Mouse (Mus musculus) heart, postnatal 36 days (tissue): ENCODE measurements around the gene Fstl4. TPM values are rescaled to one million over a fixed set of nuclear protein-coding genes. Genes with fewer than 3 reads are reported as not detected.
"Not testable (repeated sequence)": the region's sequence is repeated elsewhere in the genome, so short reads cannot be mapped to it uniquely, and the experiment has no call there.

Experiments used
- DNase-seq, 2 experiments: peaks; one replicate each; pipeline ENCODE4 v3.0.0; 2021 to 2022
- intact Hi-C: fragments of 180-260 bp; cut with DNase I; formaldehyde crosslinking; loops from one replicate; pipeline ENCODE4 v1.15.1; 2025
- total RNA-seq, 2 experiments: library from RNA; stranded (reverse); gene quantifications; 2 replicates each; pipeline ENCODE4 v1.2.3; 2021

Fstl4 gene
- total RNA-seq, 2 experiments from 2014 or later: 1.4 to 4.0 TPM

DNA sequence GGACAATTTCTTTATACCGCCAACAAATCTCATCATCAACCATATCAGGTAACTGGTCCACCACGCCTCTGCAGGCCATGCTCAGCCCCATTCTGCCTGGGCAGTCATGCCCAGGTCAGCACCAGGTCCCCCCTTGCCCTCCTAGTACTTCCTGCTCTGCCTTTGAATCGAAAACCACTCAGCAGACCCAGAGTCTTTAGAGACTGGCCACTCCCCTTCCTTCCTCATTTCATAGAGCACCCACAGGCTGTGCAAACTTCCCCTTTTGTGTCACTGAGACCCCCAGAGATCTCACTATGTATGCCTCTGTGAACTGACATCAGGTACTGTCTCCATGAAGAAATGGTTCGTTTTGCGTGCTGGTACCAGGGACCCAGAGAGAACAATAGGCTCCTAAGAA lies 420.3 kb downstream of the Fstl4 start:
- DNase-seq: no peak
- intact Hi-C loops: no loop called here

DNA sequence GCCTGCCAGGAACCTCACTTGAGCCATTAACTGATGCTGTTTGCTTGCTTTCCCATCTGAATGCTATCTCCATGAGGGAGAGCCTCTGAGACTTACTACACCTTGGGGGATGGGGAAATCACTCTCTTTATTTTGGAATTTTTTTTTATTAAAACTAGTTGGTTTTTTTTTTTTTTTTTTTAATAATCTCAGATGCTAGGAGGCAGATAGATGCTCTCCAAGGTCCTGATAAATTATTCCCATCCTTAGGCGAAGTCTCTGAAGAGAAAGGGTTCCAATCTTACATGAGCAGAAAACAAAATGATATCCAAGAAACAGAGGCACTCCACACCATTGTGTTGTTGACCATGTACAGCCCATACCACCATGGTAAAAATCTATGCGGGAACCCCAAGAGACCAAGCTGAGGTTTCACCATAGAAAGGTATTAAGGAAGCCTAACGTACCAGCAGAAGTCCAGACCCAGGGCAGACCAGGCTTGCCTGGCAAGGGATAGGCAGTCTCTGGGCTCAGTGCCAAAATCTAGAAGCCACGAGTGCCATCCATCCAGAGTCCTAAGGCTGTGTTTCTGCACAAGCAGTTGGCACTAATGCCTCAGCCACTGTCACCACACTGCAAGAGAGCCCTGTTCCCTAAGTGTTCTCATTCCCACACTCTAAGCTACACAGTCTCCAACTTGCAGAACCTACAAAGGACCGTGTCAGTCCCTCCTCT lies 423.1 kb downstream of the Fstl4 start:
- no peak for DNase-seq
- intact Hi-C loops: no loop called here

DNA sequence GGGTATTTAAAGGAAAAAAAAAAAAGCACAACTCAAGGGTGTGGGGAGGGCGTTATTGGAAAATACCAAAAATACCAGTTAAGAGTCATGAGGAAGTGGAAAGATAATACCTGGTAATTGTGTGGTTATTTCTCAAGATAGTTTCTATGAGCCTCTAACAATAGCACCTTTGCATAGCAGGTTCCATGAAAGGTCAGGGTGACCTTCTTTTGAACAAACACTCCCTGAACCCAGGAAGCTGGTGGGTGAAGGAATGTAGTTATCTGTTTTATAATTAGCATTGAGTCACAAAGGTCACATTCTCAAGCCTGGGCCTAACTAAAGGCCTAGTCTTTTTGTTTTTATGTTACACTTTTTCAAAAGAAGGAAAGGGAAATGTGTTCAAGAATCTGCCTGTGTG lies 432.1 kb downstream of the Fstl4 start:
- intact Hi-C loops, DNase-seq: not testable (repeated sequence)

DNA sequence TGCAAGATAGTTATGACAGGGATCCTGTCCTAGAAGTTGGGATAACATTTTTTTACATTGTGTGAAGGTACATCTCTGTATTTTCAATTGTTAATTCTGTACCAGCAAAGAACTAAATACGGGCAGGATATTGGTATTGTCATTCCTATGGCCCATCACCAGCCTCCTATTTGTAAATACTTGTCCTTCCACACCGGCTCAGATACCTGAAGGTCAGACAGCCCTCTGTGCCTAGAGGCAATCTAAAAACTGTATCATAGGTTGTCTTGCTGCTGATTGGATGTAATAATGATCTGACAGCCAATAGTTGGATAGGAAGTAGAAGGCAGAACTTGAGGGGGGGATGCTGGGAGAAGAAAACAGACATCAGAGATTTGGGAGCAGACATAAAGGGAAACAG lies 432.7 kb downstream of the Fstl4 start:
- no peak for DNase-seq
- intact Hi-C loops: no loop called here

DNA sequence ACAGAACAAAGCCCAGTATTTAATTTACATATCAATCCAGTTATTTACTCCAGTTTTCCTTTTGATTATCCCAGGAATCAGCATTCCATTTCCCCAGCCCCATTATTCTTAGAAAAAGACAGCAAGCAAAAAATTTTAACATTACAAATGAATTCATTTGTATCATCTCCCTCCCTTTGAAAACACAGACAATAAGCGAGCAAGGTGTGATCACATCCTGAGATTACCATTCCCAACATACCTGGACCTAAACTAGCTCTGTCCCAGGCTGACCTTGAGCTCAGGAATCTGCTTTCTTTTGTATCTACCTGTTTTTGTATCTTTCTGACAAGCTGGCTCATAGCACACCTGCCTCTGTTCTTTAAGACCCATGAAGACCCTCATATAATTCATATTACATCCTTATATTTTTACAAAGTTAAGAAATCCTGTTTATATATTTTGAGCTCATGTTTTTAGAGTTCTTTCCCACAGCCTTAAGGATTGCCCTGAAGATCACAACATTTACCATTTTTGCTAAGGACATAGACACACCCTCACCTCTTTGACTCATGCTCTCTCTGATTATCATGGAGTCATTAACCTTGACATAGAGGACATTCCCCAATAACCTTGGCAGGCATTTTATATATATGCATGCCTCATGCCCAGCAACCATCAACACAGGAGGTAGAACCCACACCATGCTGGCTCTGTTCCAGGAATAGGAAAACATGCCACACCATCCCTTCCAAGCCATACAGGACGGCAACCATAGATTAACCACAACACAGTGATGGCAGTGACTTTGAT lies 438.2 kb downstream of the Fstl4 start:
- DNase-seq: no peak
- intact Hi-C loops: no loop called here

DNA sequence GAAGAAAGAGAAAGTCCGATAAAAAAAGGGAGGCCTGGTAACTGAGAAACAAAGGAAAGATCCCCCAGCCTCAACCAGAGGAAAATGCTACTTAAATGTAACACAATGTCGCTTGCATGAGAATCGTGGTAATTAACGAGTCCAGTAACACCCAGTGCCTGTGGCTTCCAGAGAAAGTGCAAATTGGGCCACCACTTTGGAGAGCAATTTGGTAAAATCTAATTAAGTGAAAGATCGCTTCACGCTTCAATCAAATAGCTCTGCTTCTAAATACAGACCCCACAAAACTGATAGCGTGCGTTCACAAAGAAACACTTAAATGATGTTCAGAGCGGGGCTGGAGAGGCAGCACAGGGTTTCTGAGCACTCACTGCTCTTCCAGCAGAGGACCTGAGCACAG lies 446.4 kb downstream of the Fstl4 start:
- intact Hi-C loops: no loop called here
- DNase-seq: no peak

DNA sequence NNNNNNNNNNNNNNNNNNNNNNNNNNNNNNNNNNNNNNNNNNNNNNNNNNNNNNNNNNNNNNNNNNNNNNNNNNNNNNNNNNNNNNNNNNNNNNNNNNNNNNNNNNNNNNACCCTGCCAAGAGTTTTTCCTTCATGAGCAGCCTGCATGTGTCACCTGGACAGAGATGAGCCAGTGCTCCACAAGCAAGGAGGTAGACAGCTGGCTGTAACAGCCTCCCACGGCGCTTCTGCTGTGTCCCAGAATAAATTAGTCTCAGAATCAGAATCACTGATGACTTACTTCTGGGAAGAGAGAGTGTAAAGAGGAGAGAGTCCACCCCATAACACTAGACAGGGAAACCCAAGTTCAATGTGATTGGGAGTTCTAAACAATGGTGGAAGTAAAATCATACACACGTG lies 464.6 kb downstream of the Fstl4 start:
- no peak for DNase-seq
- intact Hi-C loops: no loop called here

DNA sequence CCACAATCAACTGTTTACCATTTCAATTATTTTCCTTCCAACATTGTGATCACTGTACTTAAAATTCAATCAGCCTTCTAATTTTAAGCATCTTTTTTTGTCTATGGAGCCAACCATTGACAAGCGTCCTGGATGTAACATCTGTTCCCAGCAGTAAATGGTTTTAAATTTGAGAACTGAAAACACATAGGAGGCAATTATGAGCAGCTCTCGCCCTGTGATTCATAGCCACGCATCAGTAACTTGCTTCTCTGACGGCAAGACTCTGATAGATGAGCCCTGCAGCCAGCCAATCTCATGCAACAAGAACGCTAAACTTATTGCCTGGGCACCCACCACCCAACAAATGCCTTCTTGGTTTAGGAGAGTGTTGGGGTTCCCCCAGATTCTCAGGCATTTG lies 467.4 kb downstream of the Fstl4 start:
- intact Hi-C loops: no loop called here
- DNase-seq: no peak

DNA sequence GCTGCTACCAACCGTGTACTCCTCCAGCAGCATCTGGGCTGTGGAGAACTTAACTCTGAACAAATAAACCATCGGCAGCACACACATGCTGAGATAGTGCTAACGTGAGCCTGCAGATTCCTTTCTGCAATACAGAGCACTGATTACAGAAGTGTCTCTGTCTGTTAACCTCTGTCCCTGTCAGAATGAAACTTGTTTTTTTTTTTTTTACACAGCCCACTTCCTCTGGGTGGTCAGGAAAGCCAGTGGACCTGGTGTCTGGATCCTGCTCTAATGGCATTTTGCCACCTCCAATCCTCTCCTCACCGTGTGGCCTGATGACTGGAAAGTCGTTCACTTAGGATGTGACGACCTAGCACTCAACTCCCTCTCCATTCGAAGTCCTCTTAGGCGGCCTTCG lies 469.2 kb downstream of the Fstl4 start:
- DNase-seq: no peak

More for the DNA sequence above, 469.2 kb downstream of the Fstl4 start:
- intact Hi-C loops: no loop called here
